Mouse (Mus musculus) E14TG2a.4 (cell line): Measurements from ENCODE around the gene Fkbp4.

ENCODE experiments used
- H3K27me3 ChIP-seq: 2 replicates; pipeline ENCODE4 v1.6.1; 2014; ENCODE audit warnings: low read length, control low read depth; ENCODE audit not compliant: insufficient read depth
- H3K36me3 ChIP-seq: 2 replicates; pipeline ENCODE4 v1.6.1; 2014; ENCODE audit warnings: low read length, control low read depth; ENCODE audit not compliant: insufficient read depth
- H3K4me1 ChIP-seq: replicated peaks from 2 replicates; pipeline ENCODE4 v1.6.1; 2014; ENCODE audit warnings: low read depth, low read length, control low read depth
- H3K4me3 ChIP-seq: replicated peaks from 2 replicates; pipeline ENCODE4 v1.5.1; 2014; ENCODE audit warnings: mild to moderate bottlenecking, low read length
- H3K9me3 ChIP-seq: 2 replicates; pipeline ENCODE4 v1.6.1; 2014; ENCODE audit warnings: low read length, control low read depth
- CTCF ChIP-seq: conservative IDR thresholded peaks from 2 replicates; pipeline ENCODE4 v1.5.1; 2014; ENCODE audit warnings: low read length
- NANOG ChIP-seq: IDR thresholded peaks from 2 replicates; pipeline ENCODE4 v1.6.1; 2014; ENCODE audit warnings: borderline replicate concordance, low read length, mixed read lengths
- POU5F1 ChIP-seq: IDR thresholded peaks from 2 replicates; pipeline ENCODE4 v1.6.1; 2014; ENCODE audit warnings: low read length, borderline replicate concordance

The Fkbp4 gene

DNA sequence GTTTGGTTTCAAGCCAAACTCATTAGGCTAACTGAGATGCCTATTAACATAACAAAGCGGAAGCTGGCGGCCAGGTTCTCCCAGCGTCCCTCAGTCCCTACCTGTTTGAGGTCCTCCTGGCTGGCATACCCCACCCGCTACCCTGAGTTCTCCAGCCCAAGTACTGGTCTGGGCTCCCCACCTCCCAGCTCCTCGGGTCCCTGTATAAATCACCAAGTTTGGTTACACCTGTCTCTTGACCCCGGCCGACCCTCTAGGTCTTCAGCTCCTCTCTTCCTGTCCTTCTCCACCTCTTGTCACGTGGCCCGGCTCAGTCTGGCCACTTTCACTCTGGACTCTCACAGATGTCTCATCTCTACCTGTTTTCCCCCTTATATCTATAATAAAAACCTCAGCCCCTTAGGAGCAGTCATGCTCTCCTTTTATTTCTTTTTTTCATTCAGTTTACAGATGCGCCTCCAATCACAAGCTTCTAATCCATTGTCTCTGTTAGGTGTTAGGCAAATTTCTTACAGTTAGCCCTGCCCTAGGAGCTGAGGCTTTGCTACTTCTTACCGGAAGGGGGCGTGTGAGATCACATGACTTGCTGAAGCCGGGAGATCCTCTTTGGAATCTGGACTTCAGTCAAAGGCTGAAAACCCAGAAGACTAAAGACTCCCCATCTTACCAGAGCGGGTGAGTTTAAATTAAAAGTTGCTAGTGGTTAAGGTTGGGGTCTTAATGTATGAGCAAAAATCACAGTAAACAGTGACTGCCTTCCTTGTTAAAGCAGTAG, 7.5 kb upstream of the Fkbp4 start:
- peak overlapping the region; percentile 65 for H3K4me3 ChIP-seq
- no peaks in the 10 kb centered on the region for H3K27me3 ChIP-seq
- no peaks in the 10 kb centered on the region for H3K9me3 ChIP-seq
- peaks cover 76% of the 10 kb centered on the region for H3K4me1 ChIP-seq
- TF ChIP-seq NANOG (no peak), CTCF (peak; percentile 89), POU5F1 (peak; percentile 83)
- H3K36me3 ChIP-seq = peaks cover 38% of the 10 kb centered on the region

DNA sequence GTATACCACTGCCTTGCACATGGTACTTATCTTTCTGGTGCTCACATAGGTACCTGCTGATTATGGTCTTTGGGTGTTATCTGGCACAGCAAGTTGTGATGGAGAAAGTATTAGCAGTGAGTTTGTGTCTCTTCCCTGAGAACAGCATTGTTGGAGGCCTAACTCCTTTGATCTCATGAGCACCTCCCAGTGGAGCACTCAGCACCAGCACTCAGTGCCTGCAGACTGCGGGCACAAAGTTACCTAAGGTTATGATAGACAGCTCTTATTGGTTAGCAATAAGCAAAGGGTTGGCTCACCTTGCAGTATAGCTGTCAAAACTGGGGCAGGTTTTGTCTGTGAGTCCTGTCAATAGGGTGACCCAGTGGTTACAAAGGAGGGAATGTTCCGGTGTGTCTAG, 1.8 kb upstream of the Fkbp4 start:
- no peaks in the 10 kb centered on the region for H3K9me3 ChIP-seq
- no peaks in the 10 kb centered on the region for H3K27me3 ChIP-seq
- peaks cover 67% of the 10 kb centered on the region for H3K4me1 ChIP-seq
- H3K36me3 ChIP-seq = peaks cover 31% of the 10 kb centered on the region
- no peak overlapping the region for H3K4me3 ChIP-seq
- no peak for TF ChIP-seq POU5F1

GRCm38 (mm10) chr6:128438871-128439341, 429 bp upstream of the Fkbp4 start:
- Histone ChIP-seq H3K9me3 (no peaks in the 10 kb centered on the region), H3K27me3 (no peaks in the 10 kb centered on the region), H3K4me3 (peak overlapping the region; percentile 99), H3K36me3 (peaks cover 45% of the 10 kb centered on the region), H3K4me1 (peaks cover 67% of the 10 kb centered on the region)
- TF ChIP-seq NANOG = no peak
- TF ChIP-seq CTCF = no peak

DNA sequence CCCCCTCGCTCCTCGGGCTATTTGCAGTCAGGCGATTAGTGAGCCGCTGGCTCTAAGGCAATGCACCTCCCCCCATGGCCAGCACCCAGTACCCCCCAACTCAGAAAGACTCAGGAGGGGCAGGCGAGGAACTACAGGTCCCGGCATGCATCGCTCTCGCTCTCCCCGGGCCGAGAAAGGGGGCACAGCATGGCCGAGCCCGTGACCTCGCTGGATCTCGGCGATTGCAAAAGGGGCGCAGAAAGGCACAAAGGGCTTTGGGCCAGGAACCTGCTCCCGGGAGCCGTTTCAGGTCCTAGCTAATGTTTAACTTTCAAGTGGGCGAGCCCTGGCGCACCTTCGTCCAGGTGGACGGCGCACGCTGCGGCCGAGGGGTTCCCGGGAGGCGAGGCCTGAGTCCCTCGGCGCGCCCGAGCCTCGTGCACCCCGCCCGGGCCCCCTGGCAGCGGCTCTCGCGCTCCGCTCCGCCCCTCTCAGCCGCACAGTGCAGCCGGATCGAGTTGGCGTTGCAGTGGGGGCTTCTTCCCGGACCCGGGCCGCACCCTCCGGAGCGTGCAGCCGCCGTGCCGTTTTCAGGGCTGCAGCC, 653 bp downstream of the Fkbp4 start:
- Histone ChIP-seq H3K4me1 (peaks cover 69% of the 10 kb centered on the region), H3K4me3 (peak overlapping the region; percentile 99), H3K36me3 (peaks cover 48% of the 10 kb centered on the region), H3K9me3 (no peaks in the 10 kb centered on the region), H3K27me3 (no peaks in the 10 kb centered on the region)
- TF ChIP-seq NANOG = no peak

GRCm38 (mm10) chr6:128437288-128437687, 1.2 kb downstream of the Fkbp4 start:
- peaks cover 53% of the 10 kb centered on the region for H3K36me3 ChIP-seq
- H3K9me3 ChIP-seq = no peaks in the 10 kb centered on the region
- peak overlapping the region; percentile 99 for H3K4me3 ChIP-seq
- no peaks in the 10 kb centered on the region for H3K27me3 ChIP-seq
- H3K4me1 ChIP-seq = peaks cover 70% of the 10 kb centered on the region
- TF ChIP-seq POU5F1 (no peak), NANOG (no peak), CTCF (no peak)

DNA sequence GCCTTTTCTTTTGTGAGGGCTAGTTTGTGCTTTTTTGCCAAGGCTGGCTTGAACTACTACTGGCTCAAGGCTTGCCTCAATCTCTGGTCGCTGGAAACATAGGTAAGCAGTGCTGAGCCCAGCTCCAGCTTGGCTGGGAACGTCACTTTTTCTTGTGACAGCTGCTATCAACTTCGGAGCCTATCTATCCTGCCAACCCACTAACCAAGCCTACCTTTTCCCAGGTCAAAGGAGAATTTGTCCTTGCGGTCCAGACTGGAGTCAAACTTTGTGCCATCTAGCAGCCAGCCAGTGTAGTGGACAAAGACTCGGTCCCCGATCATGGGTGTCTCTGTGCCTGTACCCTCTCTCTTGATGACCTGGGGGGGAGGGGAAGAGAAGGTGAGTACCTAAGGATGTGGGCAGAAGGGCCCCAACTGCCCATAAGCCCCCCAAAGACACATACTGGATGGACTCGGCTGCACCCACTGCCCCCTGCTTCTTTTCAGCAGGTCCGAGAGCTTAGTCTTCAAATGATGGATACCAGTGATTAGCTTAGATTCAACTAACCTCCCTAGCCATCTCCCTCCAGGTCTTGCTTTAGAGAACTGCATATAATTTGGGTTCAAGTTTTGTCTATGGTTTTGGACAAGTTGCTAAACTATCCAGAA, 2.0 kb downstream of the Fkbp4 start:
- Histone ChIP-seq H3K9me3 (no peaks in the 10 kb centered on the region), H3K36me3 (peaks cover 61% of the 10 kb centered on the region), H3K4me1 (peaks cover 72% of the 10 kb centered on the region), H3K27me3 (no peaks in the 10 kb centered on the region), H3K4me3 (peak overlapping the region; percentile 99)
- TF ChIP-seq NANOG (no peak), CTCF (no peak), POU5F1 (no peak)

DNA sequence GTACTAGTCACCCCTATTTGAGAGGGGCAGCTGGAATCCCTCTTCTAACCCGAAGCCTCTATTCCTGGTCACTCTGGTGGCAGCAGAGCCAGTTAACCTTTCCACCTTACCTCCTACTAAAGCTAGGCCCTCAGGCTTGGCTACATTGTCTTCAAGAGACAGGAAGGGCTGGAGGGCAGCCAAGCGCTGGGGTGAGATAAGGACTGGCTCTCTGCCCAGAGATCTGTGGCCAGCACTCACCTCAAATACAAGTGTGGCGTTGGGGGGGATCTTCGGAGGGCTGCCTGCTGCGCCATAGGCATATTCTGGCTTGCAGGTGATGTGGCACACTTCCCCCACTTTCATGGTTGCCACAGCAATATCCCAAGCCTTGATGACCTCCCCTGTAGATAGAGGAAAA, 3.0 kb downstream of the Fkbp4 start:
- peak overlapping the region; percentile 99 for H3K4me3 ChIP-seq
- peaks cover 71% of the 10 kb centered on the region for H3K36me3 ChIP-seq
- no peaks in the 10 kb centered on the region for H3K9me3 ChIP-seq
- TF ChIP-seq NANOG (no peak), POU5F1 (no peak), CTCF (no peak)
- no peaks in the 10 kb centered on the region for H3K27me3 ChIP-seq
- peaks cover 82% of the 10 kb centered on the region for H3K4me1 ChIP-seq

DNA sequence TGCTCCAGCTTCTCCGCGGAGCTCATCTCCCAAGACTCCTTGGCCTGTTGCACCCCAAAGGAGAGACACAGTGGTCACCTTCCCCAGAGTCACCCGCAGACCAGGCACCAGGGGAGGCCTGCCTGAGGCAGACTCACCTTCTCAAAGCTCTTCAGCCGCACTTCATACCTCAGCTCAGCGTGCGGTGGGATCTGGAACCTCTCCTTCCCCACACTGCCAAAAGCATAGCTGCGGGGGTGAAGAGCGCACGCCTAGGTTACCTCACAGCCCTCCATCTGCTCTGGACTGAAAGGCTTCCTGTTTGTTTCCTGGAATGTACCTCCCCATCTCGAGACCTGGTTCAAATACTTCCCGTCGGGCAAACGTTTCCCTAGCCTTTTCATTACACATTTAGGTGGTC, 4.9 kb downstream of the Fkbp4 start:
- no peak for TF ChIP-seq POU5F1
- no peak for TF ChIP-seq NANOG
- TF ChIP-seq CTCF = no peak
- Histone ChIP-seq H3K4me3 (peak overlapping the region; percentile 21), H3K9me3 (no peaks in the 10 kb centered on the region)

More for the DNA sequence above, 4.9 kb downstream of the Fkbp4 start:
- Histone ChIP-seq H3K4me1 (peaks cover 84% of the 10 kb centered on the region), H3K36me3 (peaks cover 90% of the 10 kb centered on the region), H3K27me3 (no peaks in the 10 kb centered on the region)
